Mouse (Mus musculus) hindbrain, embryonic 11.5 days (tissue): ENCODE results near the gene Adprhl1. TPM values are rescaled to one million over a fixed set of nuclear protein-coding genes. Genes with fewer than 3 reads are reported as not detected.

ENCODE experiments used
- microRNA counts: library from miRNA; unstranded; fragments of <30 nt; microRNA quantifications from one replicate; lab custom pipeline; 2015
- polyA plus RNA-seq: library from polyadenylated mRNA; unstranded; fragments of >200 nt; fragmentation: Nextera tagmentation; extraction: Ambion mirVana; gene quantifications from 2 replicates; pipeline ENCODE4 v1.2.1, GENCODE M21; 2014

Gene Adprhl1
- polyA plus RNA-seq, 1 experiment from 2014 or later, result 0.26 TPM

MicroRNA genes within 50 kb of the gene (microRNA counts, 519-probe panel; counts per million panel counts)
- microRNA mmu-miR-1968 (lab: Ali Mortazavi, UCI), result not detected

Other genes starting within 250 kb of the Adprhl1 start
- 0.23 TPM in 1 of 2 replicates, not detected in the other for gene F7, start 228.1 kb downstream of the Adprhl1 start, polyA plus RNA-seq
- 1.1 and 1.4 TPM in 2 replicates for gene F10, start 216.9 kb downstream of the Adprhl1 start, polyA plus RNA-seq
- 0.22 and 0.40 TPM in 2 replicates for gene Proz, start 193.2 kb downstream of the Adprhl1 start, polyA plus RNA-seq
- 54.1 and 56.3 TPM in 2 replicates for gene Pcid2, start 148.7 kb downstream of the Adprhl1 start, polyA plus RNA-seq
- gene Cul4a, start 148.5 kb downstream of the Adprhl1 start, polyA plus RNA-seq, result 83.5 and 93.0 TPM in 2 replicates
- 261 and 286 TPM in 2 replicates for gene Lamp1, start 95.0 kb downstream of the Adprhl1 start, polyA plus RNA-seq
- gene Grtp1, start 53.5 kb downstream of the Adprhl1 start, polyA plus RNA-seq, result 12.9 and 13.0 TPM in 2 replicates
- 30.2 and 32.5 TPM in 2 replicates for gene Dcun1d2, start 34.0 kb upstream of the Adprhl1 start, polyA plus RNA-seq
- gene Tmco3, start 34.0 kb upstream of the Adprhl1 start, polyA plus RNA-seq, result 36.0 and 37.1 TPM in 2 replicates
- 175 and 188 TPM in 2 replicates for gene Tfdp1, start 84.6 kb upstream of the Adprhl1 start, polyA plus RNA-seq
- gene Atp4b, start 142.7 kb upstream of the Adprhl1 start, polyA plus RNA-seq, result 0.11 TPM in 1 of 2 replicates, not detected in the other
- gene Grk1, start 150.9 kb upstream of the Adprhl1 start, polyA plus RNA-seq, result 0.03 TPM in 1 of 2 replicates, not detected in the other
- gene Tmem255b, start 181.0 kb upstream of the Adprhl1 start, polyA plus RNA-seq, result not detected in 2 replicates
- gene Gas6, start 240.3 kb upstream of the Adprhl1 start, polyA plus RNA-seq, result 5.9 and 9.8 TPM in 2 replicates